Mouse (Mus musculus) stomach, postnatal 0 days (tissue): ENCODE measurements around the gene Ccdc60.

Experiments
- CTCF ChIP-seq: IDR thresholded peaks from 2 replicates; pipeline ENCODE4 v1.5.1; 2016; ENCODE audit warnings: antibody characterized with exemption, low read depth, mild to moderate bottlenecking, moderate library complexity
- EP300 ChIP-seq: optimal IDR thresholded peaks from 2 replicates; pipeline ENCODE3; 2016; ENCODE audit warnings: antibody characterized with exemption

DNA sequence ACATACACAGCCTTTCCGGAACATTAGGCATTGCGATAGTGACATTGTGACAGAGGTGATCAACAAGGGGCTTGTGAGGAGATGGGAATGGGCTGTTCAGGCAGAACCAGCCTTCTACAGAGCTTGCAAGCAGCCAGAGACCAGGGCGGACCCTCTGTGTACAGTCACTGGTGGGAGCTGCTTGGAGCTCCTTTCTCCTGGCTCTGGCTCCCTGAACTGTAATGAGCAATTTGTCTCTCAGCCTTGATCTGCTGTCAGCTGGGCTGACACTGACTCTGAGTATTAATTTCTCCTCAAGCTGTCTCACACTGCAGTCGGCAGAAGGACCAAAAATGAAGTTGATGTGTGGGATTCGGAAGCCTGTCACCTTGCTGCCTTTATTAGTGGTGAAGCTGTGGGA is 28.4 kb downstream of the Ccdc60 start:
- TF ChIP-seq EP300 (no peak), CTCF (no peak)
